Mouse (Mus musculus): Measurements from ENCODE around the gene Sntg2.

DNA sequence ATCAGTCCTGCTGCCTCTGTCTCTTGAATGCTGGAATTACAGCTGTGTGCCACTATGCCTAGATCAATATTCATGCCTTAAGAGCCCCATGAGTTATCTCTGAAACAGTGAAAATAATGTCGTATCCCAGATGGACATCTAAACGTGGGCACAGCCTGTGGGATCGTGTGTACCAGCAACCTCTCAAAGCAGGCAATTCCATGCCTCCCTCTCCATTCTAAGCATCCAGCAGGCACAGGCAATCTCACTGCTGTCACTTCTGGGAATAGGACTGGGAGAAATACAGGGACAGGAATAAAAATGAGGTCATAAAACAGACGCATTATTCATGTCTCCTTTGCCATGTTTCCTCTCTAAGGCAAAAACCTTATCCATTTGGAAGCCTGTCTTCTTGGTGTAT lies 25.9 kb downstream of the Sntg2 start:
- TF ChIP-seq CTCF (IDR thresholded peaks at IDR 0.05; ENCODE audit: low read depth) (no peak), EP300 (IDR thresholded peaks at IDR 0.05; ENCODE audit: low read depth) (no peak)
